Mouse (Mus musculus): ENCODE measurements around the gene Ccdc15. TPM values are rescaled to one million over a fixed set of nuclear protein-coding genes. Genes with fewer than 3 reads are reported as not detected.
A peak's percentile ranks its signal among the peaks of the same experiment; 100 is the strongest.

The Ccdc15 gene
- polyA plus RNA-seq, 1 experiment from 2014 or later: 13.4 TPM

DNA sequence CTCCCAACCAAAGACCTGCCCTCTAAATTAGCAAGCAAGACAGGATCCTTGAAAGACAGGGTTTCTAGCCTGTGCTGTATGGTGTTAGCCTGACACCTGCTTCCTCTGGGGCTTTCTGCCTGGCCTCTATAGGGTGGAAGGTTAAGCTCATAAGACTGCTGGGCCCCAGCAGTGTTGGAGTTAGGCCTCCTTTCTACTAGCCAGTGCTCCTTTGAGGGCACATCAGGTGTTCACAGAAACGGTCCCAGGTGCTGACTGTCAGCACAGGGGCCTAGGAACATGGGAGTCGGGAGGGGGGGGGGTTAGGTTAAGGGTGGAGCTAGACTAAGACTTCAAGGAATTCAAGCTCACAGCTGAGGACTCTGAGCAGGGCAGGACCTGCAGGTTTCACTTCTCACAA lies 102.8 kb downstream of the Ccdc15 start:
- Histone ChIP-seq H3K9me3 (no peaks in the 10 kb centered on the region), H3K27me3 (ENCODE audit: poor library complexity, severe bottlenecking) (peaks cover 5% of the 10 kb centered on the region; the same call in 1 of the 2 replicates), H3K27ac (no peak overlapping the region), H3K36me3 (replicated peaks) (no peaks in the 10 kb centered on the region), H3K4me1 (peaks cover 10% of the 10 kb centered on the region), H3K4me3 (no peak overlapping the region)
- WGBS: 68% methylated on average over 2 of the region's 2 CpGs
- no peak for DNase-seq (ENCODE audit: extremely low spot score, low spot score)

DNA sequence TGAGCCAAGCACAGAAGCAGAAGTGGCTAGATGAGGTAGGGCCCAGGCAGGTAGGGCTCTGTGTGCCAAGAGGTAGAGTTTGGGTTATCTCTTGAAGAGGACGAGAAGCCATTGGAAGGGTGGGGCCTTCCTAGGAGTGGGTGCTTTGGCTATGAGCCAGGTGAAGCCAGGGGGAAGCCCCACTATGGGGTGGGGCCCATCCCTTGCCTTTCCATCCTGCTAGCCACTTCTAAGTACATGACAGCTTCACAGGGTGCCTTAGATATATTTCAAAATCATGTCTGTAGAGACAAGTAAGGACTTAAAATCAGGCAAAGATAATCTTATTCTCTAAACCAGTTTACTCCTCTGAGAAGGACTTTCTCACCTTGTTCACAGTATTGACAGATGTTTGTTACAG lies 103.6 kb downstream of the Ccdc15 start:
- Histone ChIP-seq H3K27me3 (ENCODE audit: poor library complexity, severe bottlenecking) (peaks cover 5% of the 10 kb centered on the region; the same call in 1 of the 2 replicates), H3K27ac (no peak overlapping the region), H3K4me1 (peaks cover 10% of the 10 kb centered on the region), H3K36me3 (replicated peaks) (no peaks in the 10 kb centered on the region), H3K9me3 (no peaks in the 10 kb centered on the region), H3K4me3 (no peak overlapping the region)
- DNase-seq (ENCODE audit: extremely low spot score, low spot score): no peak
- 91% methylated on average over 1 of the region's 1 CpGs for WGBS

DNA sequence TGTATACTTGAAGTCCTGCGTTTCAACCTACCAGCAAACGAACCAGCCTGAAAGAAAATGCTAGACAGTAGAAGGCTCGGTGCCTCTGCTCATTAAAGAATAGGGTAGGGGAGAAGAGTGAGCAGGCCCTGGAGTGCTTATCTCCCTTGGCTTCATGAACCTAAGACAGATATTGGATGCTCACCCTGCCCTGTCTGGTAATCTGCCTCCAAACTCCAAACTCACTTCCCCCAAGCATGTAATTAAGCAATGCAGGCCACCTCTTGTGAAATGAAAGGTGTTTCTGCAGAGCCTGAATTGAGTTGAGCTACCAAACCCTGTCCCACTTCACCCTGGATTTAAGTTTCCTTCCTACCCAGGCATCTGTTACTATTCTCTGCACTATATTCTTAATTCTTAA lies 105.5 kb downstream of the Ccdc15 start:
- DNase-seq (ENCODE audit: extremely low spot score, low spot score): no peak
- Histone ChIP-seq H3K4me3 (no peak overlapping the region), H3K9me3 (no peaks in the 10 kb centered on the region), H3K27me3 (ENCODE audit: poor library complexity, severe bottlenecking) (no peaks in the 10 kb centered on the region), H3K4me1 (peaks cover 6% of the 10 kb centered on the region), H3K27ac (no peak overlapping the region), H3K36me3 (replicated peaks) (no peaks in the 10 kb centered on the region)
- WGBS: 85% methylated on average over 3 of the region's 3 CpGs

DNA sequence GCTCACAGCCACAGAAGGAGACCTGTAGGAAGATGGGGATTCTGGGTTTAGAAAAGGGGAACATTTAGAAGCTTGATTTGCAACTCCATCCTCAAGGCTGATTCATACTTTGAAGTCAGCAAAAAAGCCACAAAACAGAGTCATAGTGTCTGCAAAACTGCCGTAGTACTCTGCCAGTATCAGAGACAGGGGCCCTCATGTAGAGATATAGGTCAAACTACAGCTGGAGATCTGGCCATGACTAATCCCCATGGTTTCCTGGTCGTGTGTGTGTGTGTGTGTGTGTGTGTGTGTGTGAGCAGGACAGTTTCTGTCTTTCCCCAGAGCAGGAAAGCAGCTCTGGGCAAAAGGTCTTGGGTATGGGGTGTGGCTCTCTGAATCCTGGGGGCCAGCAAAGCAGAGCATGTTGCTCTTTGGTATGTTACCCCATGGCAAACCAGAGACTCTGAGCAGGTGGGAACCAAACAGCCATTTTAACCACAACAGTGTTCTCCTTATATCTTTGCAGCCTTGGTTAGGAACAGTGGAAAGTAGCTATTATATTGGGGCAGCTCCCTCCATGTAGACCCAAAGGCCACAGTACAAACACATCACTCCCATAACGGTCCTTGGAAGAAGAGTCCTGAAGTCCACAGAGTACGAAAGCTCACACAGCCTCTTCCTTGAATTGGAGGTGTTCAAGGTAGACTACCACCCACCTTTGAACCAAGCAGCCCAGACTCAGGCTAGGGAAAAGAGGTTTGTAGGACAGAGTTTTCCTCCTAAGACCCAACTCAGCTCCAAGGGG lies 112.1 kb downstream of the Ccdc15 start:
- DNase-seq (ENCODE audit: extremely low spot score, low spot score): no peak
- Histone ChIP-seq H3K27ac (no peak overlapping the region), H3K36me3 (replicated peaks) (0 out of 2 replicates have a peak, but pooled peaks cover 4% of the 10 kb centered on the region), H3K27me3 (ENCODE audit: poor library complexity, severe bottlenecking) (no peaks in the 10 kb centered on the region), H3K4me1 (peaks cover 16% of the 10 kb centered on the region), H3K4me3 (no peak overlapping the region), H3K9me3 (no peaks in the 10 kb centered on the region)
- WGBS: 76% methylated on average over 4 of the region's 4 CpGs

DNA sequence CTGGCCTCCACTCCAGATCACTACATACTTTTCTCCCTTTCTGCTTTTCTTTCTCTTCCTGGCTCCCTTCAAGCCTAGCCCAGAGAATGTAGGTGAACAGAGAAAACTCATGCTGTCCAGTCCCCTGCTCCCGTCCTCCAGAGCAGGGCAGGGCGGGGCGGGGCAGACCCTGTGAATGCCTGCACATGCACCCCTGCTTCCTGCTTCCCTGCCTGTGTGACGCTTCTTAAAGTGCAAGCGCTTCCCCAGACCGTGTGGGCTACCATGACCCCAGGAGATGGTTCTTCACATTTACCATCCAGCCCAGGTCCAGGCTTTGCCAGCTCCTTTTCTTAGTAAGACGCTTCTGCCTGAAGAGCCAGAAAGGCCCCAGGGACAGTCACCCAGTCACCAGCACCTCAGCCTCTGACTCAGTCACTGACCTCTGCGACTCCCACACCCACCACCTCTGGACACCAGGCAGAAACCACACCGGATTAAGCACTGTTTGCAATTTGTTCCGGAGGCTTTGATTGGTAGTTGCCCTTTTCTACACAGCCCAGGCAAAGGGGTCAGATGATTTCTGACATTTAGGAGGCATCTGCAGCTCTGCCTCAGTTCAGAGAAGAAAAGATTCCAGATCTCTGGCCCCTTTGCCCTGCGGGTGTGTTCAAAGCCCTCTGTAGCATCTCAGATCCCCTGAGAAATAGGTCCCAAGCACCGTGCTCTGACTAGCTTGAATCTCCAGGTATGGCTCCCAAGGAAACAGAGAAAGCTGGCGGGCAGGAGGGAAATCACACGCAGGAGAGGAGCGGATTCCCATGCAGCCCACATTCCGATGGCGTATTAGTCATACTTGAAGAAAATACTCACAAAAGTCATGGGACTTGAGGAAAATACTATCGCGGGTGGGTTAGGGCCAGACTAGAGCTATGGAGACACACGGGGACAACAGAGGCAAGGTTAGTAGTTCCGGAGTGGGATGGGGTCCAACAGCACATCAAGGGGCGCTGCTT lies 115.7 kb downstream of the Ccdc15 start:
- Histone ChIP-seq H3K27me3 (ENCODE audit: poor library complexity, severe bottlenecking) (no peaks in the 10 kb centered on the region), H3K4me3 (no peak overlapping the region), H3K4me1 (peaks cover 30% of the 10 kb centered on the region), H3K36me3 (replicated peaks) (0 out of 2 replicates have a peak, but pooled peaks cover 4% of the 10 kb centered on the region), H3K9me3 (no peaks in the 10 kb centered on the region), H3K27ac (no peak overlapping the region)
- WGBS: 59% methylated on average over 22 of the region's 22 CpGs
- DNase-seq (ENCODE audit: extremely low spot score, low spot score): no peak

DNA sequence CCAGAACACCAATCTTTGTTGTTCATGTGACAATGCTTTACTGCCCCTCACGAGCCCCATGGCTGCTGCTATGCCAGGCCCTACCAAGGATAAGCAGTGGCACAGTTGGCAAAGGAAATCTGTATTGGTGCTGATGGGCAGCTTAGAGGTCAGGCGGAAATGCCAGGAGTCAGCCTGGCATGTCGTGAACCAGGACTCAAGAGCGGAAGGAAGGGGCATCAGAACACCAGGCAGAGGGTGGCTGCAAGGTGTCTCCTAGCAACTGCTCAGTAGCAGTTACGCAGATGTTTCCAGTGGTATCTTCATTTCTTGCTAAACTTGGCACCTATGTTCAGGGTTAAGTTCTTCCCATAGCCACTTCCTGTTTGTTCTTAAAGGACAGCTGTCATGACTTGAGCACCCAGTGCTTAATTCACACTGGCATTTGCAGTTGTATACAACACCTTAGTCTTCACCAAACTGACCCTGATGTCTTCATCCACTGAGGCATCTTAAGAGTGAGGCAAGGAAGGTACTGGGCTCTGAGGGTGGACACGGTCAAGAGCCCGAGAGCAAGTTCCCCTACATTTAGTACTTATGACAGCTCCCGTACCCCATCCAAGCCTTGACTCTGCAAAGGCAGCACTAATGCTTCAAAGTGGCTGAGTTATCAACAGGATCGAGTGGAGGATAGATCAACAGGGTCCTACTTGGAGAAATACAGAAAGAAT lies 117.6 kb downstream of the Ccdc15 start:
- WGBS: 94% methylated on average over 9 of the region's 9 CpGs
- H3K4me3 ChIP-seq: no peak overlapping the region
- no peak overlapping the region for H3K27ac ChIP-seq
- no peaks in the 10 kb centered on the region for H3K9me3 ChIP-seq
- H3K4me1 ChIP-seq: peaks cover 30% of the 10 kb centered on the region
- no peak for DNase-seq (ENCODE audit: extremely low spot score, low spot score)
- 0 out of 2 replicates have a peak, but pooled peaks cover 4% of the 10 kb centered on the region for H3K36me3 ChIP-seq (replicated peaks)
- H3K27me3 ChIP-seq (ENCODE audit: poor library complexity, severe bottlenecking): no peaks in the 10 kb centered on the region

DNA sequence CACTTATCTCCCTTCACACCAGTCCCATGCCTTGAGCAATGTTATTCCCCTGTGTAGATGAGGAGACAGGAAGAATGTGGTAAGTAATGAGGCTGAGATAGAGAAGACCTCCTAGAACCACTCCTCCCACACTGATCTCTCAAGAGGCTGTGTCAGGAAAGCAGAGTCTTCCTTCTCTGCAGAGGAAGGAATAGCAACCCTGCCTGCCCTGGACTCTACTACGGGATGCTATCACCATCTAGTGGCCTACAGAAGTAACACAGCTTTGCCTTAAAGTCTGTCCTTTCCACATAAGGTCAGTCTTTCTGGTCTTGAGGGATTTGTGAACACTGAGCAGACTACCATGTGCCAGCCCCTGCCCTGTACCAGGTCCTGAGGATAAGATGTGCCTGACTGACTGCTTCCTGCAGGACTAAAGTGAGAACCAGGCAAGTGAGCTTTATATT lies 118.3 kb downstream of the Ccdc15 start:
- WGBS: 0% methylated on average over 1 of the region's 1 CpGs
- Histone ChIP-seq H3K27ac (0 out of 2 replicates have a peak overlapping the region, but pooled peaks have one; percentile 31), H3K9me3 (no peaks in the 10 kb centered on the region), H3K4me3 (no peak overlapping the region), H3K4me1 (peaks cover 30% of the 10 kb centered on the region), H3K36me3 (replicated peaks) (0 out of 2 replicates have a peak, but pooled peaks cover 1% of the 10 kb centered on the region), H3K27me3 (ENCODE audit: poor library complexity, severe bottlenecking) (no peaks in the 10 kb centered on the region)
- DNase-seq (ENCODE audit: extremely low spot score, low spot score): peak; percentile 64

Other genes starting within 250 kb of the Ccdc15 start
- 35.3 and 36.8 TPM in 2 replicates for gene Pknox2, start 201.0 kb downstream of the Ccdc15 start, polyA plus RNA-seq (2016; fragmentation: Nextera tagmentation; extraction: Ambion mirVana)
- gene Tmem218, start 140.2 kb downstream of the Ccdc15 start, polyA plus RNA-seq (2016; fragmentation: Nextera tagmentation; extraction: Ambion mirVana): 12.6 and 12.9 TPM in 2 replicates
- 2.2 and 2.5 TPM in 2 replicates for gene Slc37a2, start 92.7 kb downstream of the Ccdc15 start, polyA plus RNA-seq (2016; fragmentation: Nextera tagmentation; extraction: Ambion mirVana)
- gene Hepacam, start 18.9 kb upstream of the Ccdc15 start, polyA plus RNA-seq (2016; fragmentation: Nextera tagmentation; extraction: Ambion mirVana): 0.07 TPM in 1 of 2 replicates, not detected in the other
- gene Robo4, start 53.5 kb upstream of the Ccdc15 start, polyA plus RNA-seq (2016; fragmentation: Nextera tagmentation; extraction: Ambion mirVana): 4.8 and 6.8 TPM in 2 replicates
- 3.9 and 5.5 TPM in 2 replicates for gene Robo3, start 84.8 kb upstream of the Ccdc15 start, polyA plus RNA-seq (2016; fragmentation: Nextera tagmentation; extraction: Ambion mirVana)
- gene Msantd2, start 140.9 kb upstream of the Ccdc15 start, polyA plus RNA-seq (2016; fragmentation: Nextera tagmentation; extraction: Ambion mirVana): 34.4 and 35.4 TPM in 2 replicates
- gene Esam, start 179.6 kb upstream of the Ccdc15 start, polyA plus RNA-seq (2016; fragmentation: Nextera tagmentation; extraction: Ambion mirVana): 26.9 and 27.0 TPM in 2 replicates
- gene Vsig2, start 190.8 kb upstream of the Ccdc15 start, polyA plus RNA-seq (2016; fragmentation: Nextera tagmentation; extraction: Ambion mirVana): 0.29 and 0.47 TPM in 2 replicates
- gene Nrgn, start 204.5 kb upstream of the Ccdc15 start, polyA plus RNA-seq (2016; fragmentation: Nextera tagmentation; extraction: Ambion mirVana): 1.7 and 1.8 TPM in 2 replicates
- gene Siae, start 207.3 kb upstream of the Ccdc15 start, polyA plus RNA-seq (2016; fragmentation: Nextera tagmentation; extraction: Ambion mirVana): 5.6 and 6.5 TPM in 2 replicates

Measured in forebrain, embryonic 10.5 days (tissue).